Mouse (Mus musculus) adrenal gland, postnatal 25 days (tissue): ENCODE measurements around the gene Mtf1. TPM values are rescaled to one million over a fixed set of nuclear protein-coding genes. Genes with fewer than 3 reads are reported as not detected.

Experiments
- DNase-seq: peaks from one replicate; pipeline ENCODE4 v3.0.0; 2021; ENCODE audit warnings: mixed read lengths
- long read RNA-seq: library from polyadenylated mRNA; stranded (forward); transcript quantifications from one replicate; pipeline ENCODE4 v2.0.0, GENCODE M21; 2021
- total RNA-seq: library from RNA; stranded (reverse); gene quantifications from 2 replicates; pipeline ENCODE4 v1.2.3, GENCODE M21; 2021

Gene Mtf1
- total RNA-seq = 20.4 and 22.5 TPM in 2 replicates
- long read RNA-seq, full-length matches to known transcripts = 5 of 11 reads
- long read RNA-seq, partial matches to known transcripts = 2 of 11 reads
- long read RNA-seq, other reads (novel, unspliced or antisense) = 4 of 11 reads

DNA sequence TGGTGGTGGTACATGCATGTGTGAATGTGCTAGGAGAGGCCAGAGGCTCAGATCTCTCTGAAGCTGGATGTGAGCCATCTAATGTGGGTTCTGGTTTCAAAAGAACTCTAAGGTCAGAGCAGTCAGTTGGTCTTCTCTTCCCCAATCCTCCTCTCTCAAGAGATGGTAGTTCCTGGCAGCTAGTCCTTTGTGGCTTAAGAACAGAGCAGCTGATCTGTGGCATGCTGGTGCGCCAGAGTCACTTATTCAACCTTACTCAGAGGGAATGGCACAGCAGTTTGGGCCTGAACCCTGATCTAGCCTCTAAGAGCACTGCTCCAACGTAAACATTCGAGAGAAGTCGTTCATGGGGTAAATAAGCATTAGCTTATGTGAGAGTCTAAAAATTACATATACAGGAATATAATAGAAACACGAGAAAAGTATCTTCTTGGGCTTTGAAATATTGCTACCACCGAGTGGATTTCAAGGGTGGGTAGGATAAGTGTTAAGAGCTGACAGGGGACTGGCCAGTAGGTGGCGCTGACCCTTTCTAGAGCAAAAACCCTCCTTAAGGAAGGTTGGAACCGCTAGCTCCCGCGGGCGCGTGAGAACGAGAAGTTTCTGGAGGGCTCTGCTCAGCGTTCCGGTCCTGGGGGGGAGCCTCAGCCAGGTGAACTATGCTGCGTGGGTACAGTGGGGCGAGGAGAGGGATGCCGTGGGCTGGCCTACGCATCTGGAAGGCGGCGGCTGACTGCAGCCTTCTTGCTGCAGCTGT is at the start of gene Mtf1:
TSS of gene Mtf1 (plus strand) at position 553 of the 757 bp plus-strand sequence.
- DNase-seq = peak; percentile 89

DNA sequence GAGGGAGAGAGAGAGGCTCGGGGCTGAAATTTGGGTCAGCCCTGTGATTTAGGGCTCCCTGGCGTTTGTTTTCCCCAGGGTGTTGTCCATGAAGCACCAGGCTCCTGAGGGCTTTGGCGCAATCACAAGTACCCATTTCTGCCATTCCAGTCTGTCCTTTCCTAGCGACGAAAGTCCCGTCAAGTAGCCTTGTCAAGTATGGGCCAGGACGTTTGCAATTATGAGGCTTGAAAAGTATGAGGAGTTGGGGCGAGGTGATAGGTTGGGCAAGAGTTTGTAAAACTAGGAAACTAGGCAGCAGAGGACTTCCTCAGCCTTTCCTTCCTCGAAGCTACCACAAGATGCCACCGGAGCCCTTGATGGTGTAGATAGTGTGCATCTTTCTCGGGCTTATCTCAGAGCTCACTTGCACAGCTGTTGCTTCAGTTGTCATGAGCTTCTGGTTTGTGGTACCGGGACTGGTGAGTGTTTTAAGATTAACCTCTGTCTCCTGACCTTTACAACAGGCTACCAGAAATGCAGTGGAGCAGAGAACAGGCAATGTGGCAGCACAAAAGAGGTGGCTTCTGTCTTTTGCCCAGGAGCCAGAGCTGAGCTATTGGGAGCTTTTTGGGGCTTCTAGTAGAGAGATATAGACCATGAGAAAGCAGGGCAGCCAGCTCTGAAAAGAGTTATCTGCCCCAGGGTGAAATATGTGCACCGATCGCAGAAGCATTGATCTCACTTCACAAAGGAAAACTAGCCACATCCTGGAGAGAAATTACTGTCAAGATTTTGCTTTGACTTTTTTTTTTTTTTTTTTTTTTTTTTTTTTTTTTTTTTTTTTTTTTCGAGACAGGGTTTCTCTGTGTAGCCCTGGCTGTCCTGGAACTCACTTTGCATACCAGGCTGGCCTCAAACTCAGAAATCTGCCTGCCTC is 49.4 kb upstream of the Mtf1 start:
- no peak for DNase-seq

DNA sequence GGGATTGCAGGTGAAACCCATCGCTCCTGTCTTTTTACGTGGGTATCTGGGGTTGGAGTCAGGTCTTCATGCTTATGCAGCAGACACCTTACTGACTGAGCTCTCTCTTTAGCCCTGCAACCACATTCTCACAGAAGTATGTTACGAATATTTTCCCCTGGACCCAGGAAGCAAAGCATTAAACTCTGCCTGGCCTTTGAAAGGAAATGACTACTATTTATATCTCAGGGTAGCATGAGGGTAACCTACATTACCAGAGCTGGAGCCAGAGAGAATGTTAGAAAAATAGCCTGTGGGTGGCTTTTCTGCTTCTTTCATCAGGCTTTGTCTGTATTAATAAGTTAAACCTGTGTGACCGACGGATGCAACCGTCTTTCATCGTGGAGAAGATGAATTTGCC is 46.4 kb upstream of the Mtf1 start:
- DNase-seq = no peak

DNA sequence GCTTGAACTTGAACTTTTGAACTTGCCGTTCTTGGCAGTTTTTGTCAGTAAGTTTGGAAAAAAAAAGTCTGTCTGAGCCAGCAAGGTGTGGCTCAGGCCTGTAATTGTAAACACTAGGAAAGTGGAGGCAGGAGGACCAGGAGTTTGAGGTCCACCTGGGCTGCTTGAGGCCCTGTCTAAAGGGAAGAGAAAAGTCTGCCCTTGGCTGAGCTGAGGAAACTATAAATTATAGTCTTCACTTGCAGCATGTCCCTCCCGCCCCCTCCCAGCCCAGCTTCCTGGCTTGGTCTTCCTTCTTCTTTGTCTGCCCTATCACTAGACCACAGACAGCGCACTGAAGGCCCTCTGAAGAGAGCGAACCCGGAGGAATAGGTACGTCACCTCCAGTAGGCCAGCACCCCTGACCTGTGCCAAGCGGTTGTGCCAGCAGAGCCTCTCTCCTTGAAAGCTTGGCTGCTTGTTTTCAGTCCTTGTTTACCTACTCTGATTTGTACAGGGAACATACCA is 42.5 kb upstream of the Mtf1 start:
- peak; percentile 40 for DNase-seq

DNA sequence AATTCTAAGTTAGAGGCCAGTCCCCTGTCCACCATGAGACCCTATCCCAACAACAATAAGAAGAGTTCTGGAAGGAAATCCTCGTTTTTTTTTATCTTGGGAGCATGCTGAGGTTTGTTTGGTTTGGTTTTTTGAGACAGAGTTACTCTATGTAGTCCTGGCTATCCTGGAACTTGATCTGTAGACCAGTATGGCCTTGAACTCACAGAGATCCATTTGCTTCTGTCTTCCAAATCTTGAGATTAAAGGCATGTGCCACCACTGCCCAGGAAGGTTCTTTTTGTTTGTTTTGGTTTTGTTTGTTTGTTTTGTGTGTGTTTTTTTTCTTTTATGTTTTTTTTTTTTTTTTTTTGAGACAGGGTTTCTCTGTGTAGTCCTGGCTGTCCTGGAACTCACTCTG is 40.7 kb upstream of the Mtf1 start:
- DNase-seq = no peak

DNA sequence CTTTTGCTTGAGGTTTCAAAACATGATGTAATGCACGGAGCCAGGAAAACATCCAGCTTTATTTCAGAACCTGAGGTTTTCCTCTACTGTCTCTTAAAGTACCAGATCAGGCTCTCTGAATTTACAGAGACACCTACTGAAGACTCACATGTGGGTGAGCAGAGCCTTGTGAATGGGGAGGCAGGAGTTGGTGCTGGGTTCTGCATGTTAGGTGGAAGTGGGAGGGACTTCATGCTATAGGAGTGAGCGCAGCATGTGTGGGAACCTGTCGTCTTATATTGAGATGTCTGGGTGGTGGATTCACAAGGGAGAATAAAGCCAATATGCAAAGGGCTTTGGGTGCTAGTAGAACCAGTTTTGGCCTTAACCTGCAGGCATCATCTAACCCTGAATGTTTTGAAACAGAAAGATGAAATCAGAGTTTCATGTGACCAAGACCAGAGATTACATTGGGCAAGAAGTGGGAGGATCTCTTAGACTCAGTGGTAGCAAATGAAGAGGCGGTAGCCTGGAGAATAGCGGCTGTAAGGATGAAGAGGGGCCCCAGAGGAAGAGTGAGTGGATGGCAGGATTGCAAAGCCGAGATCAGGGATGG is 38.9 kb upstream of the Mtf1 start:
- no peak for DNase-seq

DNA sequence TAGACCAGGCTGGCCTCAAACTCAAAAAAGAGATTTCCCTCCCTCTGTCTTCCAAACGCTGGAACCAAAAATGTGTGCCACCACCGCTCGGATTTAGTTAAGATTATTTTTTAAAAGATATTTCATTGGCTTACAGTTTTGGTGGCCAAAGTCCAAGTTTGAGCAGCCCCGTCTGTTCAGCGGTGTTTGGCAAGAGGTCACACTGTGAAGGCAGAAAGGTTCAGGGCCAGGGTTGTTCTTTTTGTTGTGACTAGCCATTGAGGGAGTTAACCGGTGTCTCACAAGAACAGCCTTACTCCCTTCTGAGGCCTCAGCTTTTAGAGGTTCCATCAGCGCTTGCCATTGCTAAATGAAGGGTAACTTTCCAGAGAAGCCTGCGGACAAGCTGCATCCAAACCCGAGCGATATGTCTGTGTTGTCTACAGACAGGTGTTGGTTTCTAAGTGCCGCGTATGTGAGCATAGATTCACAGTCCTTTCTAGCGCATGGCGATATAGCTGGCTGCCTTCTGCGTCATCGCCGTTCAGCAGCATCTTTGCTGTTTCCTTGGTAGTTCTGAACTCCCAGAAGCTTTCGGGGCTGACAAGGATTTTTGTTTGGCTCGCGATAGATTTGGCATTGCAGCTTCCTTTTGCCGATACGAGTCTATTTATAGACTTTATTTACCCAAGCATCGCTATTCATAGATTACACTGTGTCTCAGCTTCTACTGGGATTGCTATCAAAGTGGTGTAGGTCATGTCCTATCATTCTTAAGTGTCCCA is 35.9 kb upstream of the Mtf1 start:
- DNase-seq = no peak

DNA sequence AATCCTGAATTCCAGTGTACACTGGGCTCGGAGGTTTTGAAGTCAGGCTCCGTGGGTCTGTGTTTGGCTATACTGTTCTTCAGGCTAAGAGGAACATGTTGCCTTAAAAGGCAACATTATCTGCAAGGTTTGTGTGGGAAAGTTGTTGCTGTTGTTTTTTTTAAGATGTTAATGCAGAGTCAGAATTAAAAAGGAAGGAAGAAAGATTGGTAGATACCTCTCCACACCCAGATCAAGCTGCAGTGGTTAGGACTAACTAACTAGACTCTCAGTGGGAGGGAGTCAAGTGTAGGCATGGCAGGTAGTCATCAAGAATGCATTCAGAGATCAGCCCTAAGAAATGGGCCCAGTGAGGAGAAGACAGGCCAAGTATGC is 35.4 kb upstream of the Mtf1 start:
- no peak for DNase-seq

DNA sequence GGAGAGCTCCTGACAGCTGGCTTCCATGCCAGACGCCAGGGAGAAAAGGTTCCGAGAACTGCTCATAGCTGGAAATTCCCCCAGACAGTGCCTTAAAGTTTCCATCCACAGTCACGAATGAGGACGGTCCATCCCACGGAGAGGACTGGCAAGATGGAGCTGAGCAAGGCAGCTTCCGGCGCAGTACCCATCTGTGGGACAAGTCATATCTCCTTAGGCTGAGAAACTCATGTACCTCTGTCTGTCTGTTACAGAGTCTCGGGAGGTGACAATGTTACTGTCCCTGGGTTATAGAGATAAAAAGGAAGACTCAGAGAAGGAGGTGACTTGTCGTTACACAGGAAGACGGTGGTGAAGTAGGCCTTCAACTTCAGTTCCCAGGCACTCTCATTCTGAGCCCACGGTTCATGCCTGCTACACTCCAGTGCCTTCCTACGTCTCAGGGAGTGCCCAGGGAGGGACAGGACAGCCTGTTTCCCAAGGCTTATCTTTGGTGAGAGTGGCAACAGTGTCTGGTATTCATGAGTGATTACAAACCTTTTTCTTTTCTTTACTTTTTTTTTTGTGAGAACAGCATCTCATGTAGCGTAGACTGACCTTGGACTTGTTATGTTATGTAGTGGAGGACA is 32.8 kb upstream of the Mtf1 start:
- DNase-seq = no peak

DNA sequence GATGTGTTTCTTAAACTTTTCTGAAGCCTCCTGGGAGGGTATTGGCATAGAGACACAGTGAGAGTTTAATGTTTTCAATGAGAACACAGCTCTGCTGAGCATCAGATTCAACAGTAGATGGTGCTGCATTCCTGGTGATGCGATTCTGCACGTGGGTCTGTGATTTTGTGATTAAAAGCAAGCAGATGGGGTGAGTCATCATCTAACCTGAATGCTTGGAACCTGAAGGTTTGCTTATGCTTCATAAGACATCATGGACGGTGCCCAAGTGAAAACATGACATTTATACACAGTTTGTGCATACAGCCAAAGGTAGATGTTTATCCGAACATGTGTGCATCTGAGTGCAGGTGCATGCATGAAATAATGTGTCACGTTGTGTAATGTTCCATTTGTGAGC is 31.3 kb upstream of the Mtf1 start:
- DNase-seq = no peak

DNA sequence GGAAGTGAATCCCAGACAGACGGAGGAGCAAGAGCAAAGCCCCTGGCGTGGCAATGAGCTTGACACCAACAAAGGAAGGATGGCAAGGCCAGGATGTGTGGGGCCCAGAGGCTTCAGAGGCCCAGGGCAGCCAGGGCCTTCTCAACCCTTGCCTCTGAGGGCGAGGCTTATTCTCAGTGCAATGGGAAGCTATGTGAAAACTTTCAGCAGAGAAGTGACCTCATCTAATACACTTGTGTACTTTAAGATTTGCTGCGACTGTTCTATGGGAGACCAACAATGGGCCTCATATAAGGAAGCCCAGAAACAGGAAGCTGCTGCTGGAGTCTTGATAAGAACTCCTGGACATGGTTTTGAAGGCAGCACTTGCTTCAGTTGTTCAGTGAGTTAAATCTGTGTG is 29.8 kb upstream of the Mtf1 start:
- no peak for DNase-seq

DNA sequence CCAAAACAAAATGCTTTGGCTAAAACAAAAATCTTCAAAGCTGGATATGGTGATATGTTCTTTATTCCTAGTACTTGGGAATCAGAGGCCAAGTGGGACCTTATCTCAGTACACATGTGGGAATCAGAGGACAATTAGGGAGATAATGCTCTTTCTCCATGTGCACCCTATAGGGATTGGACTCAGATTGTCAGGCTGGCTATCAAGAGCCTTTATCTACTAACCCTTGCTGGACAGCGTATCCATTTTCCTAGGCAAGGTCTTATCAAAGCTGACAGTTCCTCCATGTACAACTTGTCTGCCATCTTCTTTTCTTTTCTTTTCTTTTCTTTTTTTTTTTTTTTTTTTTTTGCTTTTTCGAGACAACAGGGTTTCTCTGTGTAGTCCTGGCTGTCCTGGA is 28.5 kb upstream of the Mtf1 start:
- no peak for DNase-seq

DNA sequence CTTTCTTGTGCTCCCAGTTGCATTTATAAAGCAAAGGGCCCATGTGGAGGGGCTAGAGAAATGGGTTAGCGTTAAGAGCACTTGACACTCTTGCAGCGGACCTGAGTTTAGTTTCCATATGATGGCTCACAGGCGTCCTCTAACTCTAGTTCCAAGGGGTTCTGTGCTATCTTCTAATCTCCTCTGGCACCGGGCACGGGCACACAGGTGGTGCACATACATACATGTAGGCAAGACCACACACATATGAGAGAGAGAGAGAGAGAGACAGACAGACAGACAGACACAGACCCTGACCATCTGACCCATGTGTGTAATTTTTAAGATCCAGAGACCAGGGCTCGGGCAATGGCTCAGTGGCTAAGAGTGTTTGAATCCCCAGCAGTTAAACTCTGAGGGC is 27.9 kb upstream of the Mtf1 start:
- no peak for DNase-seq

DNA sequence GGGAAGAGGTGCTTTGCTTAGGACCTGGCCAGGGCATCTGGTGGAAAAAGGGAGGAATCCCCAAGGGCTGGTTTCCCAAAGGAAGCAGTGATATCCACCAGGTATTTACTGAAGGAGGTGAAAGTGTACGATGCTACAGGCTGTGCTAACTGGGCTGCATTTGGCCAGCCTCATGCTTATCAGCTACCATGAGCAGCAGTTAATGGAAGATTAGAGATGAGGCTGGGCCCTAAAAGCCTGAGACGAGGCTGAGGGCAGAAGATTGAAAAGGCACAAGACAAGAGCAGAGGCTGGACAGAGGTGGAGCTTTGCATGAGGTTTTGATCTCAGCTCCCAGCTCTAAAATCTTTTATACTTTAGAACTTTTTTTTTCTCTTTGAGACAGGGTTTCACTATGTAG is 27.5 kb upstream of the Mtf1 start:
- DNase-seq = no peak

DNA sequence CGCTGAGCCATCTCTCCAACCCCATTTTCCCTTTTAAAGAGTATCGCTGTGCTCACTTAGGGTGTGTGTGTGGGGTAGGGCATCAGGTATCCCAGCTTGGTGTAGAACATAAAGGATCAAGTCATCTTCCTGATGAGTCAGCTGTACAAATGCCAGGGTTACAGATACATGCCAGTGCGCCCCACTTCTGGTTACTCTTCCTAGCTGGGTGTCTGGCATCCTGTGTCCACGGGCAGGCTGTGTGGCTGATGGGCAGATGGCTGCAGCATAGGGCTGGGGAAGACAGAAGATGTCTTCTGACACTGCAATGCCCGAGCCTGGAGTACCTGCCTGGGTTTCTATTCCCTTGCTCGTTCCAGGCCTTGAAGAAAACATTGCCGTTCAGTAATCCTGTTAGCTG is 20.5 kb upstream of the Mtf1 start:
- DNase-seq = no peak

DNA sequence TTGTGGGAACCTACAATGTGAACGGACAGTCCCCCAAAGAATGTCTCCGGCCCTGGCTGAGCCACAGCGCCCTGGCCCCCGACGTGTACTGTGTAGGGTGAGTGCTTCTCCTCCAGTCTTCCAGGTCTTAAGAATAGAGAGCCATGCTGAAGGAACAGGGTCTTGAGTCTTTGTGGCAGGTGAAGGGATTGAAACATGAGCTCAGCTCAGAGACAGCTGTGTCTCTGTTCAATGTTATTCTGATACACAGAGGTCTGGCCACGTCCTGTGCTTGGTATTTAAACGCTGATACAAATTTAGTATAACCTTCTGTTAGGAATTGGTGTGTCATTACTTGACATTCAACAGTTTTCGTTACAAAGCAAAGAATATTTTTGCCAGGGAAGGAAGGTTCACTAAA is 19.5 kb upstream of the Mtf1 start:
- DNase-seq = no peak

DNA sequence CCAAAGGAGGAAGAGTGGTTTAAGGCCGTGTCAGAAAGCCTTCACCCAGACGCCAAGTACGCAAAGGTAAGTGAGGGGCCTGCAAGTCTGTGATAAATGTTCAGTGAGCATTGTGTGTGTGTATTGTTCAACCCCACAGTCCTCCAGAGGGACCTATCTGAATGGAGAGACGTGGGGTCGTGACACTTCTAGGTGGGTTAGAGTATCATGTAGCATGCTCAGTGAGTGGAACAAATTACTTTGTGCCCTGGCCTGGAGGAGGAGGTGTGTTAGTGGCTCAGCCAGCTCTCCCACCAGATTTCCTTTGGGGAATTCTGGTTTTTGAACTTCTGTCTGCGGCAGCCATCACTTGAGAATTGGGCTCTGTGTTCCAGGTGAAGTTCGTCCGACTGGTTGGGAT is 18.0 kb upstream of the Mtf1 start:
- no peak for DNase-seq

DNA sequence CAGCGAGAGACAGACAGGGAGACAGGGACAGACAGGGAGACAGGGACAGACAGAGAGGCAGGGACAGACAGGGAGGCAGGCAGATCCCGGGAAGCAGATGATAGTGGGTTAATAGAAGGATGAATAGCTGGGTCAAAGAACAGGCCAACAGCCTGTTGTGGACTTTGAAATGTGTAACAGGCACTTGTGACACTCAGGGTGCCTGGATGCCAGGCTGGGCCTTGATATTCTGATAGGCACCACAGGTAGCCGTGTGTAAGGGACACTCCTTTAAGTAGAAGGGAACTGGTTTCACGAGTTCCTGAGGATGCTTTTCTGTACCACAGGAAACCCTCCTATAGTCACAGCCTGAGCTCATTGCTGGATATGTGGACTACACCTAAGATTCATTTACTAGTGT is 11.9 kb upstream of the Mtf1 start:
- DNase-seq = no peak

DNA sequence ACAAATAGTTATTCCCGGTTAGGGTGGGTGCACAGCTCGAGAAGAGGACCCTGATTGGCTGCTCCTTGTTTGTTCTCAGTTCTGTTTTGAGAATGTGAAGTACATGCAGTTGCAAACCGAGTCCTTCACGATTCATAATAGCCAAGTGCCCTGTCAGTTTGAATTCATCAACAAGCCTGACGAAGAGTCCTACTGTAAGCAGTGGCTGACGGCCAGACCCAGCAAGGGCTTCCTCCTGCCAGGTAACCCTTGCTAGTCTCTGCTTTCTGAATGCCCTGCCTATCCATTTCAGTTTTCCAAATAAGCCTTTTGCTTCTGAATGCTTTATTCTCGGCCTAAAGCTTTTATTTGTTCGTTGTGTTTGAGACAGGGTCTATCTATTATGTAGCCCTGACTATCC is 9.8 kb upstream of the Mtf1 start:
- no peak for DNase-seq

DNA sequence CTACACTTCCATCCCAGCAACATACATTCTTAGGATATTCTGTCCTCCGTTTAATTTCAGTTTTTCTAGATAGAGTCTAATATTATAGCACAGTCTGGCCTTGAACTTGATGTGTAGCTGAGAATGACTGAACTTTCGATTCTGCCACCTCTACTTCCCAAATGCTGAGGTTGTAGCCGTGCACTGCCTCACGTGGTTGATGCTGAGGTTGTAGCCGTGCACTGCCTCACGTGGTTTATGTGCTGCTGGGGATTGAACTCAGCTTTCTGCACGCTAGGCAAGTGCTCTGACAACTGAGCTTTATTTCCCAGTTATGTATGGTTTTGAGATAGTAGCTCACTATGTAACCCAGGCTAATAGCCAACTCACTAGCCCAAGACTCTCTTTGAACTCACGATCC is 5.8 kb upstream of the Mtf1 start:
- no peak for DNase-seq

DNA sequence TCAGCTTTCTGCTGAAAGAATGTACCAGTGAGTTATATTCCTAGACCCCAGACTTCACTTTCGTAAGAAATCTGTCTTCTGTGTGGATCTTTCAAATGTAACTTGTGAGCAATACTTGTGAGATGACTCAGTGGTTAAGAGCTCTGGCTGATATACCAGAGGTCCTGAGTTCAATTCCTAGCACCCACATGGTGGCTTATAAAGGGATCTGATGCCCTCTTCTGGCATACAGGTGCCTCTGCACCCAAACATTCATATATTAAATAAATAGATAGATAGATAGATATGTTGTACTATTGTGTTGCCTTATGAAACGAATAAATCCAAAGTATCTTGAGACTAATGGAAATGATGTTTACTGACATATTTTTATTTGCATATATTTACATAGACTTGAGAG is 5.0 kb upstream of the Mtf1 start:
- DNase-seq = no peak
